Mouse (Mus musculus): Measurements from ENCODE around the gene Rhag.

Gene Rhag

DNA sequence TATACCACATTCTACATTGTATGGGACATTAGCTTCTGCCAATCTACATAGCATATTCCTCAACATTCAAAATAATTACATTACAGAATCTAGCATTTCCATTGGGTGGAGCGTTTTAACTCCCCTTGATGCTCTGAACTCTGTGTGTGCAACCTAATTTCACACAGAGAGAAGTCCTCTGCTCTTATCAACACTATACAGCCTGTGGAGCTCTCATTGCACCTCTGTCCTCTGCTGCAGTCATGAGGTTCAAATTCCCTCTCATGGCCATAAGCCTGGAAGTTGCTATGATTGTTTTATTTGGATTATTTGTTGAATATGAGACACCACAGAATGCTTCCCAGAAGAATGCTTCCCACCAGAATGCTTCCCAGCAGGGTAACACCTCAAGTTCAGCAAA is at the start of gene Rhag:
Gene Rhag, plus strand, starts transcription at position 193 of the 400 bp plus-strand sequence.
- no peak for DNase-seq (ENCODE audit: low spot score)

DNA sequence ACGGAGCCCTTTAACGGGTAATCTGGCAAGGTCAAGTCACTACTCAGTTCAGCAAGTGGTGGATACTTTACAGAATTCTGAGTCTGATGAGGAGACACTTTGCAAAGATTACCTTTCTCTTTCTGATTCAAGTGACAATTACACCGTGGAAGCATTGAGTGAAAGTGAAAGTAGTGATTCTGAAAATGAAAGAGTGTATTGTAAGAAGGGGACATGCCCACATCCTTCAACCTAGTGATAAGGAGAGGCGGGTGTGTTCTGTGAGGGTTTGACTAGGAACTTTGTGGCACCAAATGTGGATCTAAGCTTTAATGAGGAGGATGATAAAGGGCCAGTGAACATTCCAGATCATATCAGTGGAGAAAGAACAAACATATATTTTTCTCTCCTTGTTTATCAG is 47.3 kb upstream of the Rhag start:
- DNase-seq (ENCODE audit: low spot score) = no peak

DNA sequence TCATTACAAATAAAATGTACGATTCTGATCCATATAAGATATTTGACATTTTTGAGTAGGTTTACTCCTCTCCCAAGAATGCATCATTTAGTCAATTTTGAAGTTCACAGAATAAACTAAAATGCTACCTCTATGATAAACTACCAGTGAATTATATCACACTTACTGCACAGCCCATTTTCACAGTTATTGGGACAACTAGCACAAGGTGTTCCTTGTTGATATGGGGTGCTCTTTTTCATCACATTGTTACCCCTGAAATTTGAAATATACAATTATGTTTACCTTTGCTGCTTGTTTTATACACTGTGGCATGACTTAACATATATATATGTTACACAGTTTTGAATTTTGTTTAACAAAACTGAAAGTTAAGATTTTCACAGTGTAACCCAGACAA is 43.8 kb upstream of the Rhag start:
- no peak for DNase-seq (ENCODE audit: low spot score)

DNA sequence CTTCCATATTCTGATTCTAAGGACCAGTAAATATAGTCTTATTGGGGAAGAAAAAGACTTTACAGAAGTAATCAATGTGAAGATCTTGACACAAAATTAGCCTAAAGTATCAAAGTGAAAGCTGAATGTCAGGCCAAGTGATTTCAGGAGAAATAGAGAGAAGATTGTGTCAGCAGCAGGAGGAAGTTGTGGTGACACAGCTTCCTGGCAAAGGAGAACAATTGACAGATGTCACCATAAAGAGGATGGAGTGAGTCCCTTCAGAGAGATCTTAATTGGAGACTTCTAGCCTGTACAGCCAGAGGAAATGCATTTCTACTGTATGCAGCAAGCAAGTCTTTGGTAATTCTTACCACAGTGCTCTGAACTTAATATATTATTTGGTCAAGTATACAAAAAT is 21.0 kb upstream of the Rhag start:
- DNase-seq (ENCODE audit: low spot score) = no peak

DNA sequence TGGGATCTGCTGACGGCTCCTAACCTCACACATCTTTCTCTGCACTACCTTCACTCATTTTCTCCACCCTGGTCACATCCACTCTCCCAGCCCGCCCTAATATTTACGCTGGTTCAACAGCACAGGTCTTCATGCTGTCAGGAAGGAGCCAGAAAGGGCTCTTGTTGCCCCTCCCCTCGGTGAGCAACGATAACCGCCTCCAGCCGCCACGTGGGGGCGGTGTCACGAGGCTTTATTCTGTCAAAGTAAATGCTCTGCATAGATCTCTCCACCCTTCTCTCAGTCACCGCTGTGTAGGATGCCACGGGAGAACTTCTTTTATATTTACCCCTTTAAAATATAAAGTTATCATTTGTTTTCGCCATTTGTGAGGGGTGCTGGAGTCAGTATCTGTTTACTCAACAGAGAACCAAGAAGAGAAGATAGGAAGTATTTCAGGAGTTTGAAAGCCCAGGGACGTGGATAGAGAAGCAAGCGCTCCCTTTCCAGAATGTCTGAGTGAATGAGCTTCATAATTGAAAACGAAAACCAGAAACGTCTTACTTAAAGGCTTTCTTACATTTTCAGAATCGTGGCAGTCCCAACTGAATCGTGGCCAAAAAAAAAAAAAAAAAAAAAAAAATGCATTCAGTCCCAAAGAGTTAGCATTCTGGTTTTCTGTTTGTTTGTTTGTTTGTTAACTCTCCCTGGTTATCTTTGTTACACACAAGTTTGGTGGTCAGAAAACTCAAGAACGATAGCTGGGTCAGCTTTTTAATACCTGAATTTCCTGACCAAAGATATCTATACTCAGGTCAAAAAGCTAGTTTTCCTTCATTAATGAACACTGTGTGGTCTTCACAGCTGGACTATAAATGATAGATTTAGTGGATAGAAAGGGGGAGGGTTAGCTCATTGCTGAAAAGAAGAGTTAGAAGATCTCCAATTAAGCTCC is 16.7 kb upstream of the Rhag start:
- DNase-seq (ENCODE audit: low spot score) = no peak

DNA sequence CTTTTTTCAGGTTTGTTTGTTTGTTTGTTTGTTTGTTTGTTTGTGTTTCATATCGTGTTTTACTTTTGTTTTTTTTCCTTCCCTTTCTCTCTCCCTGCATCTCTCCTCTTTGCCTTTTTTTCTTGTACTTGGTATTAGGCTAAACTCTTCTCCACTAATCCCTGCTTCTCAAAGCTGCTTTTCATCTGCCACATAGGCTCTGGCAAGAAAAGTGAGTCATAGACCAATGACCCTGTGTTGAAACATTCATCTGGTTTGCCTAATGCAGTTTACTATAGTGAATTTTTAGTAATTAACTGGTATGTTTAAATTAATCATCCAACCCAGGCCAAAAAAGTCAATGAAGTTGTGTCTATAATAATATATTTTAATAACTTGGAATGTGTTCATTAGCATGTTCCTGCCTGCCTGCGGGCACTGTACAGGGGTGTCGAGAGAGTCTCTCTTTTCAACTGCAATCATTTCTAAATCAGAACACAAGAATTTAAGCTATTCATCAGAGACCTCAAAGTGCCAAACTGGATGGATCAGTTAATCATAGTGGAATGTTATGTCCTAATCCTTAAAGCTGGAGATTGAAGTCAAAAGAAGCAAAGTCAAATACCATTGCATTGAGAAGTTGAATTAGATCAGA is 8.1 kb upstream of the Rhag start:
- no peak for DNase-seq (ENCODE audit: low spot score)

DNA sequence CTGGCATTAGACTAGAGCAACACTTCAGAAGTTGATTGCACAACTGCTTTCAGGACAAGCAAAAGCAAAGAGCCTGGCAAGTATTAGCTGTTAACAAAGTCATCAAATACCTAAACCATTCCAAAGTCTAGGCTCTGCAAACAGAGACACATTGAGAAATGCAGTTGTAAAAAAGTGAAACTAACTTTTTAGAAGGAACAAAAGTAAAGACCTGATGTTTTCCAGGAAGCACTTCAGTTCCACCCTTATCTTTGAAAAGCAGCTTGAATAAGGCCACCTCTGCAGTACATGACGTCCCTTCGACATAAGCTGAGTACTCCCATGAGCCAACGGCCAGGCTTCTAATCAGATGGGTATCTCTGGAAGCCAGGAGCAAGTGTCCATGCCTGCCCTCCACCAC is 4.4 kb upstream of the Rhag start:
- no peak for DNase-seq (ENCODE audit: low spot score)

DNA sequence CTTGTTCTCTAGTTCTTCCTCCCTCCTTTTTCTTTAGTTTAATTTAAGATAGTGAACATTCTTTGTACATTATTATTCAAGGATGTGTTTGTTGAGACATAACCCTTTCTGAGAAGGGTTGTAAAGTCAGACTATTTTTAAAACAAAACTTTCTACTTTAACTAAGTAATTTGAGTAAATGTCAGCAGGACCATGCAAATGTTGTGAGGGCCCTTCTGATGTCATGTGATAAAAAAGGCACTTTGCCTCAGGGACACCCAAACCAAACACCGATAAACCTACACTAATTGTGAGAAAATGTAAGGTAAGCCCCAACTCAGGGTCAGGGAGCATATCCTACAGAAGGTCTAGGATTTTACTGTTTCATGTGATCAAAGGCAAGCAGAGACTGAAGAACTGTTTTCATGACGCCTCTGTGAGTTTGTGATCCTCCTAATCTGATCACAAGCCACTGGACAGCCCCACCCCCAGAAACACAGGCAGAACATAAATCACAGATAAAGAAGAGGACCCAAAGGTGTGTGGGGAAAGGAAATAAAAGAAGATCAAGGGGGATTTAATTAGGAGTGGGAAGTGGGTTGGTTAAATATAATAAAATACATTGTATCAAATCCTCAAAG is 3.9 kb upstream of the Rhag start, which contains the start of gene Crisp2:
Gene Crisp2, minus strand, starts transcription at position 51 of the 620 bp plus-strand sequence.
- no peak for DNase-seq (ENCODE audit: low spot score)

DNA sequence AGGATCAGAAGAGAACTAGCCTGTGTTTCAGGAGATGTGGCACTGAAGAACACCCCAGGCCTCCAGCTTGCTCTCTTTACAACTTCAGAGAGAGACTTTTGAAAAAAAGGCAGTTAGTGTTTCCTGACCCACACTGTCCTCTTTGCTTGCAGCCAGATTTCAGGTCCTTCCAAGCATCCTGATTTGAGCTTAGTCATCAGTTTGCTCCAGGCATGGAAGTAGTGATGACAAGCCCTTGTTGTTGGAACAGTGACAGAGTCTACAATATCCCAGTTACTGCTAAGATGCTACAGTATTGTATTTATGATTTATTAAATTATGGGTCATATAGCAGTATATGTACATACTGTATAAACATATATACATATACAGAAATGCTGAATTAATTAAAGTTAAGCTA is 2.9 kb upstream of the Rhag start:
- DNase-seq (ENCODE audit: low spot score) = no peak

DNA sequence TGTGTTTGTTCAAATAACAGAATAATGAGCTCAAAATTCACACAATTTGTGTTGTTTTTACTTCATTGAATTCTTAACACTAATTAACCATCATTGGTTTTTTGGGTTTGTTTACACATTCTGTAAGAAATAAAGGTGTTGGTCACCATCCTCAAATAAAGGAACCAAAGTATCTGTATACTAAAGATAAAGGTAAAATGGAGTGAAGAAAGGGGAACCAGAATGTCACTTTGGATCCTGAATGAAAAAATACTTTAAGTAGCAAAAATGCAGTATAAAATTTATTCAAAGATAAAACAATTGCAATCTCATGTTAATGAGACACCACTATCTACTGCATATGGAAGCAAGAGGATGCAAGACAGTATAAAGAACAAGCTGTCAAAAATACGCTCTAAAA is 634 bp downstream of the Rhag start:
- DNase-seq (ENCODE audit: low spot score) = no peak

DNA sequence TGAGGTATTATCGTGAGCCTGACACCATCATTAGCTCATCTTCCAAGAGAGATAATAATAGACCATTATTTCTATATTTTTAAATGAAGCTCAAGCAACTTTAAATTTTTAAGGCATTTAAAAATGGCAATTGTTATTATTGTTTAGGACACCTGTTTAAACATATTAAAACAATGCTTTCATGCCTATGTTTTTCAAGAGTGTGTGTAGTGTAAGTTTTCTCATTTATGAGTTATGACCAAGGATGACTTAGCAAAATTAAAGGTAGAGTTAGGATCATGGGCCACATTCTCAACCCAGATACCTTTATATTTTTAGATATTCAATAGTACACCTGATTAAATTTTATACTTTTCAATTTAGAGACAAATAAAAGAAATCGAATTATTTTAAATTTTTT is 1.3 kb downstream of the Rhag start:
- no peak for DNase-seq (ENCODE audit: low spot score)

DNA sequence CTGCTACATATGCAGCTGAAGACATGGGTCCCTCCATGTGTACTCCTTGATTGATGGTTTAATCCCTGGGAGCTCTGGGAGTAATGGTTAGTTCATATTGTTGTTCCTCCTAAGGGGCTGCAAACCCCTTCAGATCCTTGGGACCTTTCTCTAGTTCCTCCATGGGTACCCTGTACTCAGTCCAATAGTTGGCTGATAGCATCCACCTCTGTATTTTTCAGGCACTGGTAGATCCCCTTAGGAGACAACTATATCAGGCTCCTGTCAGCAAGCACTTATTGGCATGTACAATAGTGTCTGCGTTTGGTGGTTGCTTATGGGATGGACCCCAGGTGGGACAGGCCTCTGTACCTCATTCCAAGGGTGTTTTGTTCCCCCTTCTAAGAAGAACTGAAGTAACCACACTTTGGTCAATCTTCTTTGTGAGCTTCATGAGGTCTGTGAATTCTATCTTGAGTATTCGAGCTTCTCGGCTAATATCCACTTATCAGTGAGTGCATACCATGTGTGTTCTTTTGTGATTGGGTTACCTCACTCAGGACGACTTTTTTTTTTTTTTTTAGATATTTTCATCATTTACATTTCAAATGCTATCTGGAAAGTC is 6.5 kb downstream of the Rhag start:
- DNase-seq (ENCODE audit: low spot score) = no peak

DNA sequence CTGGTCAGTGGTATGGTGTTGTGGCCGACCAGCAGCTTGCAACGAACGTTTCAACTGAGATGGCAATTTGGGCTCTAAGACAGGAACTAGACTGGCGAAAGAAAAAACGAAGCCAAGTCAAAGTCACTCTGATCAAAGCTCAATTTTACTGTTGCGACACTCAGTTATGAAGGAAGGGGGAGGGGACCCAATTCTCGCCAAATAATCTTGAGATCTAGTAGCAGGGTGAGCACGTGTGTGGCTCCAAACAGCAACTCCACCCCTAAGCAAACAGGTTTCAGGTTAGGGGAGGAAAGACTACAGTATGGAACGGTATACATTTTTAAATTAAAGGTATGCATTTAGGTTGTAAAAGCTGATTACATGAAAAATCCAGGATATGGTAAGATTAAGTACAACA is 10.6 kb downstream of the Rhag start:
- no peak for DNase-seq (ENCODE audit: low spot score)

DNA sequence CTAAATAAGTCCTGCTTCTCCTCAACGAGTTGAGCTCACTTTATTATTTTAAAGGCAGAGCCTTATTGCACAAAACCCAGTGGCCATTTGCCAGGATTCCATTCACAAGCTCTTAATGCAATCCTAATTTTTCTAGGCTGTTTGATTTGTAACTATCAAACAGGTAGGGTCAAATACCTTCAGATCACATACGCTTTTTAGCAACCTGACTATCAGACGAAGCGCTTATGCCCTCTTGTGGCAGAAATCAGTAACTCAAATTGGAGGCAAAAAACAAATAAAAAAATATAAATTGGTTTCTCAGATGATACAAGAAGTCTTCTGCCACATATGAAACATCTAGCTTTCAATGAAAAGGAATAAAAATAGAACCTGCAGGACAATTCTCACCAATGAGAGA is 12.9 kb downstream of the Rhag start:
- DNase-seq (ENCODE audit: low spot score) = no peak

DNA sequence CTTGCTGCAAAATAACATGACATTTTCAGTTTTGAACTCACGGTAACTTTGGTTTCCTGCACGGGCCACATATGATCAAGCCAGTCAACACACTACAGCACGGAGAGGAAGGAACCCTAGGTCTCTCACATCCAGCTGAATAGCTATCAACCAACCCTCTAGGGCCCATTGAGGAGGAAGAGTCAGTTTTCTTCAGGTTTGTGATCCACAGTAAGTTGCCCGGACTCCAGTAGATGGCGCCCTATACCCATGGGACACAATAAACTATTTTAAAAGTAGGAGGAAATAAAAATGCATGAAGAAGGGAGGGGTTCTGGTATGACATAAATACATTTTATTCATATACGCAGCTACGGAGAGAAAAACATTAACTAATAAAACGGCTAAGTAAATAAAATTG is 13.6 kb downstream of the Rhag start:
- no peak for DNase-seq (ENCODE audit: low spot score)

DNA sequence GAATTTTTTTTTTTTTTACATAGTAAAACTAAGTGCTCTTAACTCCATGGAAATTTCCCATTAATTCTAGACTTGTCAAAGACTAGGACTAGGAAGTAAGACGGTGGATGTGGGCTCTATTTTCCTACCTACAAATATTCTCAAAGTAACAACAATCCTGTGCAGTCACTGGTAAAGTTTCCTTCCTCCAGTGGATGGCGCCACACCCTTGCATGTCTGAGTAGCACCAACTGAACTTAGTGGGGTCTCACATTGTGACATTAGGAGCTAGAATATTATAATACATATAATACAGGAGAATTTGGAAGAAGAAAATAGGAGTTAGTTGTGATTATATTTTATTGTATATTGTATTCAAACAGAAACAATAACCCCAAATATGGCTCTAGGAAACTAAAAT is 20.9 kb downstream of the Rhag start:
- no peak for DNase-seq (ENCODE audit: low spot score)

DNA sequence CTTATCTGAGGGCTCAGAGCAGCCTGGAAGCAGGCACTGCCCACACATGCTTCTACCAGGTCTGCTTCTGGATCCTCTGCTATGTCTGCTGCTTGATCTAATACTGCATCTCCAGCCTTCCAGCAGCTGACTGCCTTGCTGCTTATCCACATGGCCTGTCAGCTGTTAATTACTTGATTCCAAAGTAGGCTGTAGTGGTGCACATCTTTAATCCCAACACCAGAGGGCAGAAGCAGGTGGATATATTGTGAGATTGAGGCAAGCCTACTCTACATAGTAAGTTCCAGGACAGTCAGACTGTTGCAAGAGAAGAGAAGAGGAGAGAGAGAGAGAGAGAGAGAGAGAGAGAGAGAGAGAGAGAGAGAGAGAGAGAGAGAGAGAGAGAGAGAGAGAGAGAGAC is 26.4 kb downstream of the Rhag start:
- DNase-seq (ENCODE audit: low spot score) = no peak

DNA sequence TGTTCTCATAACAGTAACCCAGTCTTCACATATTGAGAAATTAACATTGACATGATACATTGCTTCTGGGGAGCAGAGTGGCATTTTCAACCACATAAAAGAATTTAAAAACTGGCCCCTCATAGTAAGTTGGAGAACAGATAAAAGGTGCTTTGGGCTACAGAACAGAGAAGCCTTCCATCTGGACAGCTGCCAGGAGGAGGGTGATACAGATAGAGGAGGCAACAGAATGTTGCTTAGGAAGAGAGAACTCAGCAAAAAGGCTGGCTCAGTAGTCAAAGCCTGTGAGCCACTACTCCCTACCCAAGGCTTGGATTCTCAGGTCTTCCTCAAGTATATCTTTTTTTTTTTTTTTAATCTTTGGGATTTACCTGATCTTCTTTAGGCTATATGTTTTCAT is 44.1 kb downstream of the Rhag start:
- DNase-seq (ENCODE audit: low spot score) = no peak

DNA sequence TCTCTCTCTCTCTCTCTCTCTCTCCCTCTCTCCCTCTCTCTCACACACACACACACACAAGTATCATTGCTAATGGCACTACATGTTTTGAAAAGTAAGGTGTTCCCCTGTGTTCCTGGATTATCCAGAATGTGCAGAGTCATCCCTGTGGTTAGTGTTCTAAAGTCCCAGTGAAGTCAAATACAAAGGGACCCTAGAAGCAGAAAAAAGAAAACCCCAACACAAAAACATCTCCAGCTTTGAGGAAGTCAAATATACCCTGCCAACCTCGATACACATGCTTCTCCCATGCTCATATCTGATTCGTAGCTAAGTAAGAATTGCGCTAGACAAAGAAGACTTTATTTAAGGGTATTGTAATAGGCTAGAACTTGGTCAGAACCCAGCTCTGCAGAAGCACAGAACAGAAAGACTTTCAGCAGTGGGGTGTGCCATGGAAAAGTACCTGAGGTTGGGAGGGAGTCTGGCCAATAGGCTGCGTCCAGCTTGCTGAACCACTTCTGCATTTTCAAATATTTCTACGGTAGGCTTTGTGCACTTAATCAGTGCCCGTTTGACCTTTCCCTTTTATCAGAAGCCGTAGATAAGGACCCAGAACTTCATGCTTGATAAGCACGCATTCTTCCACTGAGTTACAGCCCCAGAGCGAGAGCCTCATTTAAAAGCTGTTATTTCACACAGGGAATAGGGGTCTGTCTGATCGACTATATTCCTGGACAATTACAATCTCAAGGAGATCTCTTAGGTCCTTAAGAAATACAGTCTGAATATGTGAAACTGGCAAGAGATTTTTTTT is 58.2 kb downstream of the Rhag start:
- DNase-seq (ENCODE audit: low spot score) = no peak

DNA sequence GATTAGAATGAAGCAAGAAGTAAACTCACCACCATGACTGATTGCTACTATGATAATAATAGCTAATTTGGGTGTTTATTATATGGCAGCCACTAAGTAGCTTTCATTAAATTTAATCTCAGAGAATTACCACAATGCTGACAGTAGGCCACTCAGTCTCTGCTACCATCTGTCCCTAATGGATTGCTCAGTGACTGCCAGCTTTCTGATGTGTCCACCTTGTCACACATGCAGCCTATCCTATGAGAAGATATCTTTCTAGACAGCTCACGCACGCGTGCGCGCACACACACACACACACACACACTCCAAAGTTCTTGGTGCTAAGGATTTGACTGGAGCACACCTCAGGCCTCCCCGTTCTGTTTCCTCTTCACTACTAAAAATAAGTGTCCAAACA is 61.7 kb downstream of the Rhag start:
- DNase-seq (ENCODE audit: low spot score) = no peak

DNA sequence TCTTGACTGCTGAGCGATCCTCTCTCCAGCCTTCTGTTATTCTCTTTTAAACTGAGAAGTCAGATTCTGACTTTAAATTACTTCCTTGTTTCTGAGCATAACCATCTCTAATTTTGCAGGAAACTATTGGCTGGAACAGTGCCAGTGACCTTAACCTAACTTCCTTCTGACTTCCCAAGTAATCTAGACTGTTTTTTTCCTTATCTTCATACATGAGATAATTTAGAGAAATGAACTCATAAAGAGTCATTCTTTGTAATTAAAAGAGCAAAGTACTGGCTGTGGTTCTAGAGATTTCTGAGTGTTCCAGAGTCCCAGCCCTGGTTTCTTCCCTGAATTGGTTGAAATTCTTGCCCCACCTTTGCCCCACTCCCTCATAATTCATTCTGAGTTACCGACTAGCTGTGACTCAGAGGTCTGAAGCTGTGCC is 62.7 kb downstream of the Rhag start:
- no peak for DNase-seq (ENCODE audit: low spot score)

DNA sequence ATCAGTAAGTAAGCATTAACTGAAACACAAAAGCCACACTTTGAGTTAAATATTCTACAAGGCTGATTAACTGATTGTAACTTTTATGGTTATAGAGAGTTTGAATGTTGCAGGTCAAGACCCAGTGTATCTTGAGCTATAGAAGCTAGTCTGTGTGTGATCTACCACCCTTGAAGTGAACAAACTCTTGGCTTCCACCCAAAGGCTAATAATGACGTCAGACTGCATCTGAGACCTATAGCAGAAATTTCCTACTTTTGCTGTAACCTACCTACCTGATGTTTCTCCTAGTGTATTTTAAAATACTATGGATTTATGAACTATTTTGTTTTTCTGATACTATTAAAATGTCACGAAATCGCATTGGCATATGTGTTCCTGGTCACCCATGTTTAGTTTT is 63.8 kb downstream of the Rhag start:
- no peak for DNase-seq (ENCODE audit: low spot score)
